In the genomic region with DNA sequence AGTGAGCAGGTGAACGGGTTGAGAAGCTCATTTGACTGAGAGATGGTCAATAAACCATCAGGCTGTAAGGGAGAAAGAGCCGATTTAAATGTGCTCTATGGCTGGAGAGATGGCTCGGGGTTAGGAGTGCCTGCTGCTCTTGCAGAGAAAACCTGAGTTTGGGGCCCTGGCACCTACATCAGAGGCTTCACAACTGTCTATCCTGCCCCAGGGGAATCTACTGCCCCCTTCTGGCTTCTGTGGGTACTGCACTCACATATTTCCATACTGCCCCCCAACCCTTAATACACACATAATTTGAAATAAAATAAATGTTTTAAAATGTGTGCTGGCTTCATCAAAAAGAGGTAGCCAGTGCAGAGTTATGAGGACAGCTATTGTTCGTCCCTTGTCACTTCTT, we compare ENCODE assay signal across 14 mouse cellular contexts.
DNase-seq lines count a peak whose midpoint lies in the region; ATAC-seq and TF ChIP-seq lines count a peak whose summit lies in the region.
"Had no signal": no experiment of that assay in that cellular context is flagged by ENCODE, and none has a peak within 500 bp of the region (broad histone marks: within the 10 kb centered on the region; RNA-seq: fewer than 3 reads in every experiment).

No protein-coding gene starts in this region.

- no peak overlapping the region for H3K4me3 ChIP-seq in heart, postnatal 0 days (ENCODE audit: low read depth, low read length)
- no peak overlapping the region for H3K4me3 ChIP-seq in heart, embryonic 10.5 days
- H3K4me3 ChIP-seq in midbrain, postnatal 0 days (ENCODE audit: low read depth, low read length), result no peak overlapping the region
- no peak overlapping the region for H3K4me3 ChIP-seq in midbrain, embryonic 14.5 days (replicated peaks; ENCODE audit: low read depth, low read length)
- H3K4me3 ChIP-seq: embryonic facial prominence, embryonic 13.5 days had no signal

- WGBS in heart, postnatal 0 days, result 90% methylated on average over 4 of the region's 4 CpGs
- 88% methylated on average over 4 of the region's 4 CpGs for WGBS in heart, embryonic 10.5 days
- 90% methylated on average over 4 of the region's 4 CpGs for WGBS in midbrain, postnatal 0 days
- WGBS in midbrain, embryonic 14.5 days, result 90% methylated on average over 4 of the region's 4 CpGs

- no peaks in the 10 kb centered on the region for H3K36me3 ChIP-seq in heart, postnatal 0 days (replicated peaks; ENCODE audit: control insufficient read depth, insufficient read depth, low read length)
- H3K36me3 ChIP-seq in heart, embryonic 10.5 days, result 0 out of 2 replicates have a peak, but pooled peaks cover 4% of the 10 kb centered on the region
- H3K36me3 ChIP-seq in midbrain, postnatal 0 days (ENCODE audit: insufficient read depth, low read length), result no peaks in the 10 kb centered on the region
- H3K36me3 ChIP-seq in midbrain, embryonic 14.5 days (ENCODE audit: control insufficient read depth, insufficient read depth, low read length), result no peaks in the 10 kb centered on the region
- H3K36me3 ChIP-seq: embryonic facial prominence, embryonic 13.5 days had no signal

- no peak overlapping the region for H3K9ac ChIP-seq in heart, postnatal 0 days (replicated peaks; ENCODE audit: low read depth, low read length)
- H3K9ac ChIP-seq in midbrain, postnatal 0 days (replicated peaks; ENCODE audit: low read length, poor library complexity, severe bottlenecking), result no peak overlapping the region
- no peak overlapping the region for H3K9ac ChIP-seq in midbrain, embryonic 14.5 days (replicated peaks; ENCODE audit: low read length)
- H3K9ac ChIP-seq: embryonic facial prominence, embryonic 13.5 days had no signal

- H3K27ac ChIP-seq in heart, postnatal 0 days (ENCODE audit: low read depth), result no peak overlapping the region
- H3K27ac ChIP-seq in heart, embryonic 10.5 days, result no peak overlapping the region
- H3K27ac ChIP-seq in midbrain, postnatal 0 days (ENCODE audit: low read depth, low read length), result no peak overlapping the region
- H3K27ac ChIP-seq in midbrain, embryonic 14.5 days (replicated peaks; ENCODE audit: low read depth, low read length), result no peak overlapping the region
- H3K27ac ChIP-seq: embryonic facial prominence, embryonic 13.5 days had no signal

- 0 out of 2 replicates have a peak, but pooled peaks have one; percentile 6 for TF ChIP-seq CTCF in heart, postnatal 0 days (IDR thresholded peaks at IDR 0.05; ENCODE audit: low read depth)
- peak; percentile 63 for TF ChIP-seq CTCF in midbrain, postnatal 0 days (IDR thresholded peaks at IDR 0.05)

- no peak for ATAC-seq in heart, postnatal 0 days (ENCODE audit: insufficient read depth, low read depth)
- no peak for ATAC-seq in midbrain, postnatal 0 days (ENCODE audit: low FRiP score)
- ATAC-seq in midbrain, embryonic 14.5 days (ENCODE audit: low FRiP score, low TSS enrichment), result no peak
- ATAC-seq: forebrain, embryonic 16.5 days had no signal

- no peak overlapping the region for H3K4me2 ChIP-seq in heart, postnatal 0 days (ENCODE audit: low read depth, low read length)
- no peak overlapping the region for H3K4me2 ChIP-seq in midbrain, postnatal 0 days (ENCODE audit: low read depth, low read length, poor library complexity, severe bottlenecking)
- H3K4me2 ChIP-seq in midbrain, embryonic 14.5 days (ENCODE audit: low read length), result no peak overlapping the region
- H3K4me2 ChIP-seq: embryonic facial prominence, embryonic 13.5 days; midbrain, embryonic 11.5 days had no signal

- no peaks in the 10 kb centered on the region for H3K9me3 ChIP-seq in heart, postnatal 0 days (replicated peaks; ENCODE audit: control insufficient read depth, low read length)
- H3K9me3 ChIP-seq in heart, embryonic 10.5 days, result no peaks in the 10 kb centered on the region
- H3K9me3 ChIP-seq in midbrain, postnatal 0 days (ENCODE audit: low read length), result no peaks in the 10 kb centered on the region
- H3K9me3 ChIP-seq in midbrain, embryonic 14.5 days (ENCODE audit: control insufficient read depth, low read length), result no peaks in the 10 kb centered on the region
- H3K9me3 ChIP-seq: embryonic facial prominence, embryonic 13.5 days had no signal

- DNase-seq in heart, postnatal 0 days (ENCODE audit: low spot score), result no peak
- DNase-seq in heart, embryonic 10.5 days (ENCODE audit: low spot score), result no peak
- DNase-seq in midbrain, postnatal 0 days (ENCODE audit: low spot score), result no peak
- no peak for DNase-seq in midbrain, embryonic 14.5 days
- DNase-seq in ZHBTc4 (ENCODE audit: low read depth, low spot score), result peak; percentile 33
- DNase-seq in thymus, postnatal 25 days, result peak; percentile 28
- DNase-seq in urinary bladder, adult 2 months (ENCODE audit: low spot score), result no peak
- DNase-seq in left cerebral cortex, postnatal 10 days (ENCODE audit: extremely low spot score in 1 of 2, low spot score in 2 of 2), result no peak
- DNase-seq: heart, postnatal 10 days; left cerebral cortex, postnatal 4 days; right cerebral cortex, adult 18-20 months had no signal

- intact Hi-C loops in left cerebral cortex, postnatal 10 days (cut with DNase I), result loop anchor here (5.0 kb wide), 1 partner anchor 115 kb away; no protein-coding TSS in a partner anchor

- no peaks in the 10 kb centered on the region for H3K27me3 ChIP-seq in heart, postnatal 0 days (ENCODE audit: control insufficient read depth, insufficient read depth, low read length)
- H3K27me3 ChIP-seq in heart, embryonic 10.5 days (ENCODE audit: insufficient read depth, poor library complexity, severe bottlenecking), result no peaks in the 10 kb centered on the region
- H3K27me3 ChIP-seq in midbrain, postnatal 0 days (ENCODE audit: insufficient read depth, low read length), result no peaks in the 10 kb centered on the region
- no peaks in the 10 kb centered on the region for H3K27me3 ChIP-seq in midbrain, embryonic 14.5 days (ENCODE audit: control insufficient read depth, insufficient read depth, low read length)
- H3K27me3 ChIP-seq: embryonic facial prominence, embryonic 13.5 days had no signal

- no peak for TF ChIP-seq EP300 in heart, postnatal 0 days (IDR thresholded peaks at IDR 0.05; ENCODE audit: low read depth)

- H3K4me1 ChIP-seq in heart, postnatal 0 days (ENCODE audit: control insufficient read depth, insufficient read depth), result no peaks in the 10 kb centered on the region
- 0 out of 2 replicates have a peak, but pooled peaks cover 3% of the 10 kb centered on the region for H3K4me1 ChIP-seq in heart, embryonic 10.5 days
- H3K4me1 ChIP-seq in midbrain, postnatal 0 days (ENCODE audit: insufficient read depth, low read length), result no peaks in the 10 kb centered on the region
- no peaks in the 10 kb centered on the region for H3K4me1 ChIP-seq in midbrain, embryonic 14.5 days (ENCODE audit: control insufficient read depth, insufficient read depth, low read length)
- H3K4me1 ChIP-seq: embryonic facial prominence, embryonic 13.5 days had no signal

Comparison
In these comparisons a context has a peak if more than half of its experiments do, and no peak if none do; other contexts are left out.
1. DNase-seq: peak in ZHBTc4 (single experiment) and thymus, postnatal 25 days (single experiment); none in heart, postnatal 0 days (single experiment), heart, embryonic 10.5 days (single experiment), midbrain, postnatal 0 days (single experiment), midbrain, embryonic 14.5 days (single experiment), urinary bladder, adult 2 months (single experiment) and left cerebral cortex, postnatal 10 days (0 of 2).